8 mouse cellular contexts compared by ENCODE assay signal in genomic region chr2:107289990-107290696, GRCm38 (mm10). TPM values are rescaled to one million over a fixed set of nuclear protein-coding genes. Genes with fewer than 3 reads are reported as not detected.
DNase-seq lines count a peak whose midpoint lies in the region; ATAC-seq and TF ChIP-seq lines count a peak whose summit lies in the region.

Gene Kcna4, plus strand, starts transcription at chr2:107290639.

- peak within 1 kb of the TSS; percentile 71 for H3K4me3 ChIP-seq in E14TG2a.4 (replicated peaks; ENCODE audit: low read length)
- peak within 1 kb of the TSS; percentile 42 for H3K4me3 ChIP-seq in embryonic facial prominence, embryonic 12.5 days
- peak within 1 kb of the TSS; percentile 66 for H3K4me3 ChIP-seq in heart, embryonic 13.5 days
- no peak within 1 kb of the TSS for H3K4me3 ChIP-seq in liver, embryonic 16.5 days (ENCODE audit: low read depth, low read length)

- H3K9ac ChIP-seq in embryonic facial prominence, embryonic 12.5 days, result peak within 1 kb of the TSS; percentile 40; the same call in 1 of the 2 replicates
- H3K9ac ChIP-seq in heart, embryonic 13.5 days, result peak within 1 kb of the TSS; percentile 83
- no peak within 1 kb of the TSS for H3K9ac ChIP-seq in liver, embryonic 16.5 days (ENCODE audit: low read depth, low read length)

- peak; percentile 93 for ATAC-seq in embryonic facial prominence, embryonic 12.5 days (ENCODE audit: insufficient number of reproducible peaks, insufficient read depth, low FRiP score, low TSS enrichment)
- ATAC-seq in heart, embryonic 13.5 days (ENCODE audit: extremely low read depth, insufficient number of reproducible peaks, low FRiP score, low TSS enrichment), result peak; percentile 82
- peak; percentile 39; the same call in 1 of the 2 replicates for ATAC-seq in liver, embryonic 16.5 days (ENCODE audit: low read depth)

- peaks cover 55% of the 10 kb centered on the region for H3K27me3 ChIP-seq in E14TG2a.4 (ENCODE audit: insufficient read depth, low read length)
- peaks cover 25% of the 10 kb centered on the region for H3K27me3 ChIP-seq in embryonic facial prominence, embryonic 12.5 days
- H3K27me3 ChIP-seq in heart, embryonic 13.5 days (replicated peaks), result peaks cover 10% of the 10 kb centered on the region
- peaks cover 6% of the 10 kb centered on the region for H3K27me3 ChIP-seq in liver, embryonic 16.5 days (ENCODE audit: control insufficient read depth, insufficient read depth, low read depth, low read length)

- H3K36me3 ChIP-seq in E14TG2a.4 (ENCODE audit: insufficient read depth, low read length), result no peaks in the 10 kb centered on the region
- H3K36me3 ChIP-seq in embryonic facial prominence, embryonic 12.5 days, result no peaks in the 10 kb centered on the region
- H3K36me3 ChIP-seq in heart, embryonic 13.5 days, result peaks cover 12% of the 10 kb centered on the region
- no peaks in the 10 kb centered on the region for H3K36me3 ChIP-seq in liver, embryonic 16.5 days (ENCODE audit: control insufficient read depth, insufficient read depth)

- no peaks in the 10 kb centered on the region for H3K9me3 ChIP-seq in E14TG2a.4 (ENCODE audit: low read length)
- H3K9me3 ChIP-seq in embryonic facial prominence, embryonic 12.5 days, result no peaks in the 10 kb centered on the region
- H3K9me3 ChIP-seq in heart, embryonic 13.5 days, result no peaks in the 10 kb centered on the region
- no peaks in the 10 kb centered on the region for H3K9me3 ChIP-seq in liver, embryonic 16.5 days (replicated peaks; ENCODE audit: control insufficient read depth, low read length)

- H3K27ac ChIP-seq in embryonic facial prominence, embryonic 12.5 days, result no peak within 1 kb of the TSS
- H3K27ac ChIP-seq in heart, embryonic 13.5 days (replicated peaks), result peak within 1 kb of the TSS; percentile 64
- no peak within 1 kb of the TSS for H3K27ac ChIP-seq in liver, embryonic 16.5 days (ENCODE audit: low read length)

- TF ChIP-seq CTCF in E14TG2a.4 (conservative IDR thresholded peaks at IDR 0.05; ENCODE audit: low read length), result no peak

- H3K4me1 ChIP-seq in E14TG2a.4 (replicated peaks; ENCODE audit: low read depth, low read length), result peaks cover 14% of the 10 kb centered on the region
- H3K4me1 ChIP-seq in embryonic facial prominence, embryonic 12.5 days, result peaks cover 10% of the 10 kb centered on the region; the same call in 1 of the 2 replicates
- H3K4me1 ChIP-seq in heart, embryonic 13.5 days, result 0 out of 2 replicates have a peak, but pooled peaks cover 13% of the 10 kb centered on the region
- no peaks in the 10 kb centered on the region for H3K4me1 ChIP-seq in liver, embryonic 16.5 days (ENCODE audit: control insufficient read depth, low read depth, low read length)

- 5% methylated on average over 20 of the region's 24 CpGs for WGBS in embryonic facial prominence, embryonic 12.5 days
- WGBS in heart, embryonic 13.5 days, result 5% methylated on average over 24 of the region's 24 CpGs
- 4% methylated on average over 24 of the region's 24 CpGs for WGBS in liver, embryonic 16.5 days (ENCODE audit: insufficient replicate concordance)

- H3K4me2 ChIP-seq in embryonic facial prominence, embryonic 12.5 days (replicated peaks), result peak within 1 kb of the TSS; percentile 91
- H3K4me2 ChIP-seq in heart, embryonic 13.5 days, result peak within 1 kb of the TSS; percentile 71
- peak within 1 kb of the TSS; percentile 17 for H3K4me2 ChIP-seq in liver, embryonic 16.5 days (ENCODE audit: low read depth, low read length)

- DNase-seq in ZHBTc4 (ENCODE audit: low read depth, low spot score), result peak; percentile 80
- peak; percentile 71 to 76 for DNase-seq in layer of hippocampus, adult 18-20 months (ENCODE audit: low spot score in 2 of 2)
- DNase-seq in right cerebral cortex, postnatal 14 days, result peak; percentile 70
- no peak for DNase-seq in B cell, adult 2 months

RNA-seq across cellular contexts. Expression of gene Kcna4, which starts in this region (rescaled TPM):
- 1.1 and 1.5 TPM in 2 replicates for polyA plus RNA-seq in embryonic facial prominence, embryonic 12.5 days (2016; fragmentation: Nextera tagmentation; extraction: Ambion mirVana)
- 6.6 and 6.8 TPM in 2 replicates for polyA plus RNA-seq in heart, embryonic 13.5 days (2015; fragmentation: Nextera tagmentation; extraction: Ambion mirVana)
- 10 to 100 TPM; 40.5 to 42.7 TPM for total RNA-seq in layer of hippocampus, adult 18-20 months (2021)
- 0.09 TPM in 2 replicates for polyA plus RNA-seq in liver, embryonic 16.5 days (2015; fragmentation: Nextera tagmentation; extraction: Ambion mirVana)

Comparison
In these comparisons a context has a peak if more than half of its experiments do, and no peak if none do; other contexts are left out.
1. Peak in ATAC-seq and H3K4me2 ChIP-seq in liver, embryonic 16.5 days; RNA of the gene not detected or under 1 TPM.
2. DNase-seq: peak in ZHBTc4 (single experiment), layer of hippocampus, adult 18-20 months (2 of 2) and right cerebral cortex, postnatal 14 days (single experiment); none in B cell, adult 2 months (0 of 2).
3. ATAC-seq: peak in every context shown above with its lines; median percentile 93 in embryonic facial prominence, embryonic 12.5 days; 82 in heart, embryonic 13.5 days; 39 in liver, embryonic 16.5 days.
4. H3K4me2 ChIP-seq: peak in every context shown above with its lines; median percentile 91 in embryonic facial prominence, embryonic 12.5 days; 71 in heart, embryonic 13.5 days; 17 in liver, embryonic 16.5 days.